Mouse (Mus musculus) limb, embryonic 15.5 days (tissue): Measurements from ENCODE around the gene Obscn. TPM values are rescaled to one million over a fixed set of nuclear protein-coding genes. Genes with fewer than 3 reads are reported as not detected.

Source experiments
- ATAC-seq: fragments of 200-750 bp; cut with Nextera tagmentation; 2 replicates; pipeline ENCODE4 v1.8.0; 2017; ENCODE audit warnings: low read depth, moderate TSS enrichment; ENCODE audit not compliant: insufficient number of reproducible peaks, low FRiP score, low TSS enrichment
- H3K27ac ChIP-seq: fragments of 300-500 bp; sonication (generic); 2 replicates; pipeline ENCODE4 v1.5.1; 2015; ENCODE audit warnings: moderate library complexity, mild to moderate bottlenecking, inconsistent platforms
- H3K27me3 ChIP-seq: fragments of 300-500 bp; sonication (generic); 2 replicates; pipeline ENCODE4 v1.6.1; 2015; ENCODE audit warnings: inconsistent platforms
- H3K36me3 ChIP-seq: fragments of 300-500 bp; sonication (generic); 2 replicates; pipeline ENCODE4 v1.6.1; 2015; ENCODE audit warnings: inconsistent platforms
- H3K4me1 ChIP-seq: fragments of 300-500 bp; sonication (generic); 2 replicates; pipeline ENCODE4 v1.6.1; 2015; ENCODE audit warnings: inconsistent platforms
- H3K4me2 ChIP-seq: fragments of 300-500 bp; sonication (generic); 2 replicates; pipeline ENCODE4 v1.6.1; 2015; ENCODE audit warnings: mild to moderate bottlenecking, inconsistent platforms
- H3K4me3 ChIP-seq: fragments of 300-500 bp; sonication (generic); 2 replicates; pipeline ENCODE4 v1.5.1; 2015; ENCODE audit warnings: mild to moderate bottlenecking, inconsistent platforms
- H3K9ac ChIP-seq: fragments of 300-500 bp; sonication (generic); 2 replicates; pipeline ENCODE4 v1.6.1; 2015; ENCODE audit warnings: inconsistent platforms
- H3K9me3 ChIP-seq: fragments of 300-500 bp; sonication (generic); 2 replicates; pipeline ENCODE4 v1.6.1; 2016; ENCODE audit warnings: inconsistent platforms
- WGBS: fragments of 180-500 bp; shearing (Covaris S2); methylation state at CpG from one replicate; pipeline ENCODE4 v1.1.7; 2015; 5-methylcytosine and 5-hydroxymethylcytosine counted together
- polyA plus RNA-seq: library from polyadenylated mRNA; unstranded; fragments of >200 nt; fragmentation: Nextera tagmentation; extraction: Ambion mirVana; gene quantifications from 2 replicates; pipeline ENCODE4 v1.2.1, GENCODE M21; 2015

Gene Obscn
- polyA plus RNA-seq, 1 experiment from 2014 or later, result 2.2 TPM

DNA sequence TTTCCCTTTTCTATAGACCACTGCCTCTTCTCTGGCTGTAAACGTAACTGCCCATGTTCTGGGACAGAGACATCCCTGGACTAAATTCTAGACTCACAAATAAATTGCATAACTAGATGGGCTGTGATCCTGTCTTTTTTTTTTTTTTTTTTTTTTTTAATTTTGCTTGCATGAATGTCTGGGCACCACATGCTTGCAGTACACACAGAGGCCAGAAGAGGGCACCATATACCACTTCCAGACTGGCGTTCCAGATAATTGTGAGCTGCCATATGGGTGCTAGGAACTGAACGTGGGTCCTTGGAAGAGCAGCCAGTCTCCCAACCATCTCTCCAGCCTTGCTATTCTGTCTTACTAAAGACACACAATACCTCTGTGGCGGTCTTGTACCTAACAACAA lies 42.0 kb downstream of the Obscn start:
- H3K4me2 ChIP-seq, result no peak overlapping the region
- H3K27ac ChIP-seq, result no peak overlapping the region
- no peak for ATAC-seq
- H3K27me3 ChIP-seq, result no peaks in the 10 kb centered on the region
- H3K4me1 ChIP-seq, result no peaks in the 10 kb centered on the region
- 70% methylated on average over 4 of the region's 4 CpGs for WGBS
- H3K9ac ChIP-seq, result no peak overlapping the region
- no peaks in the 10 kb centered on the region for H3K36me3 ChIP-seq
- H3K4me3 ChIP-seq, result no peak overlapping the region
- no peaks in the 10 kb centered on the region for H3K9me3 ChIP-seq

DNA sequence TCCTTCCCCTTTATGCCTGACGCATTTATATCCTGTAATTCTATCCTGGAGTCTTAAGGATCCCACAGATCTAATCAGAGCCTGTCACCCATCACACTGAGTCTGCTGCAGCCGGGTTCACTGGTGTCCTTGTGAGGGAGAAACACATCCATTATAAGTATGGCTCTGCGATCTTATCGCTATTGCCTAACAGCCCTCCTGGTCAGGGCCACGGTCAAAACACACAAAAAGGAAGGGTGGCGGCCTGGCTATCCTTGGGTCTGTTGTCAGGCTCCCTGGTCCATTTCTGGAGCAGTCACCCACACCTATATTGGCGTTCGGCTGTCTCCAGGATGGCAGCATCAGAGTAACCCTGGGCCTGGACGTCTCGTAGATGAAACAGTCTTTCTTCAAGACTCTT lies 48.6 kb downstream of the Obscn start:
- no peaks in the 10 kb centered on the region for H3K36me3 ChIP-seq
- H3K9me3 ChIP-seq, result no peaks in the 10 kb centered on the region
- no peak overlapping the region for H3K4me3 ChIP-seq
- 88% methylated on average over 10 of the region's 10 CpGs for WGBS
- H3K9ac ChIP-seq, result no peak overlapping the region
- H3K4me1 ChIP-seq, result no peaks in the 10 kb centered on the region
- H3K27me3 ChIP-seq, result no peaks in the 10 kb centered on the region
- no peak overlapping the region for H3K4me2 ChIP-seq
- no peak for ATAC-seq
- H3K27ac ChIP-seq, result no peak overlapping the region

DNA sequence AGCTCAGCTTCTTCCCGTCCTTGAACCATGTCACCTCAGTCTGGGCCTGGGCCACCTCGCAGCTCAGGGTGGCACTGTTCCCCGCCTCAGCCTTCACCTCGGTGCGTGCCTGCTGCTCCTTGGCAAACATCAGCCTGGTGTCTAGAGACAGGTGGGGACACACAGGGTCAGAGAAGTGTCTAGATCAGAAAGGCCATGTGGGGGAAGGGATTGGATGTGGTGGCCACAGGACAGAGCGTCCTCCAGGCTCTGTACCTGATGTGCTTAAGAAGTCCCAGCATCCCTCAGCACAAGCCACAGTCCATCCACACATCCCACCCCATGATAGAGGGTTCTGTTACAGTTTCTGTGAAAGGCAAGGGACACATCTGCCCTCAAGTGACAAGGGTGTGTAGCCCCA lies 51.0 kb downstream of the Obscn start:
- no peaks in the 10 kb centered on the region for H3K36me3 ChIP-seq
- H3K4me2 ChIP-seq, result no peak overlapping the region
- H3K27ac ChIP-seq, result no peak overlapping the region
- no peaks in the 10 kb centered on the region for H3K4me1 ChIP-seq
- H3K9ac ChIP-seq, result no peak overlapping the region
- no peak for ATAC-seq
- H3K9me3 ChIP-seq, result no peaks in the 10 kb centered on the region
- H3K27me3 ChIP-seq, result no peaks in the 10 kb centered on the region
- no peak overlapping the region for H3K4me3 ChIP-seq
- WGBS, result 92% methylated on average over 6 of the region's 6 CpGs

DNA sequence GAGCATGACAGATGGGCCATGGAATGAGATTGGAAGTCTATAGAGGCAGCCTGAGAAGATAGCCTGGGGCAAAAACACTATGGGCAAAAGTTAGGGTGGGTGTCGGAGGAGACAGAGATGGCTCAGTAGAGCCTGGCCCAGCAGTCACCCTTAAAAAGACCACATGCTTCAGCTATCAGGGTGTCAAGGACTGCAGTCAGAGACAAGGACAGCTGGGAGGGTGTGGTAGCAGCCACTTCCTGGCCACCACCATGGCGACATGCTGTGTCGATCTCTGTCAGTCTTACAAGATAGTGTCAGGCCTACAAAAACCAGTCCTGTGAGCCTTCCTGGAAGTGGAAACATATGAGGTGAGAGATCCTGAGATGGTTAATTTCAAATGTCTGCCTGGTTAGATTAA lies 53.1 kb downstream of the Obscn start:
- Histone ChIP-seq H3K36me3 (no peaks in the 10 kb centered on the region), H3K9me3 (no peaks in the 10 kb centered on the region), H3K9ac (no peak overlapping the region), H3K27ac (no peak overlapping the region), H3K4me1 (no peaks in the 10 kb centered on the region), H3K27me3 (no peaks in the 10 kb centered on the region), H3K4me3 (no peak overlapping the region), H3K4me2 (no peak overlapping the region)
- ATAC-seq, result no peak
- 77% methylated on average over 3 of the region's 3 CpGs for WGBS

DNA sequence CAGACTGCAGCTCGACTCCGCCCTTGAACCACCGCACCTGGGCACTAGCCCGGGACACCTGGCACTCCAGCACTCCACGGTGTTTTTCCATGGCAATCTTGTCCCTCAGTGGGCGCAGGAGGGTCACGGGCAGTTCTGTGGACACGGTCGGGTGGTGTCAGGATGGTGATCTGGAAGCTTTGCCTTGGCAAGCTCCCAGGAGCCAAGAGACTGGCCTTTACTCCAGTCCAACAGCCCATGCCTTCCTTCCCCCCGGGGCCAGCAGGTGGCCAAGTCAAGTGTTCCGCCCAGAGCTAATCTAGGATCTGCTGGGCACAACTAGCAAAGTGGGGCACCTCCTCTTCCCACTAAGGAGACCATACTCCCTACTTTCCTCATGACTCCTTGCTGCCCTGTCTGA lies 57.9 kb downstream of the Obscn start:
- H3K4me1 ChIP-seq, result no peaks in the 10 kb centered on the region
- ATAC-seq, result no peak
- H3K27me3 ChIP-seq, result no peaks in the 10 kb centered on the region
- WGBS, result 90% methylated on average over 11 of the region's 11 CpGs
- no peak overlapping the region for H3K27ac ChIP-seq
- no peaks in the 10 kb centered on the region for H3K36me3 ChIP-seq
- H3K4me2 ChIP-seq, result no peak overlapping the region
- H3K9me3 ChIP-seq, result no peaks in the 10 kb centered on the region
- H3K4me3 ChIP-seq, result no peak overlapping the region
- H3K9ac ChIP-seq, result no peak overlapping the region

DNA sequence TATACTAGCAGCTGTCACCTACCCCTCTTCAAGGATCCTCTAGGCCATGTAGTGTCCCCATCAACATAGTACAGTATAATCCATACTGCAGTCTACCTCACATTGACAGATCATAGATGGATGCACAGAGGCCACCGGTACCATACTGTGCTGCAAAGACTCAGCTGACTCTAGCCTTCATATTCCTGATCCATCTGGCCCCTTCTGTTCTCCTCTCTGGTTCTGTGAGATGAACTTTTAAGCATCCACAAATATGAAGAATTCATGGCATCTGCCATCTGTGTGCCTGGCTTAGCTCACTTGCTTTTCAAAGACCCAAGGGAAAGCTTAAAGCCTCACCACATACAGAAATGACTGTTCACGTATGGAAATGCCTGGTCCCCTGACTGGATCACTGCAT lies 65.9 kb downstream of the Obscn start:
- Histone ChIP-seq H3K4me2 (no peak overlapping the region), H3K27ac (no peak overlapping the region), H3K36me3 (no peaks in the 10 kb centered on the region), H3K4me1 (no peaks in the 10 kb centered on the region), H3K9me3 (no peaks in the 10 kb centered on the region), H3K9ac (no peak overlapping the region), H3K4me3 (no peak overlapping the region), H3K27me3 (no peaks in the 10 kb centered on the region)
- 65% methylated on average over 2 of the region's 2 CpGs for whole genome bisulfite sequencing
- ATAC-seq, result no peak

DNA sequence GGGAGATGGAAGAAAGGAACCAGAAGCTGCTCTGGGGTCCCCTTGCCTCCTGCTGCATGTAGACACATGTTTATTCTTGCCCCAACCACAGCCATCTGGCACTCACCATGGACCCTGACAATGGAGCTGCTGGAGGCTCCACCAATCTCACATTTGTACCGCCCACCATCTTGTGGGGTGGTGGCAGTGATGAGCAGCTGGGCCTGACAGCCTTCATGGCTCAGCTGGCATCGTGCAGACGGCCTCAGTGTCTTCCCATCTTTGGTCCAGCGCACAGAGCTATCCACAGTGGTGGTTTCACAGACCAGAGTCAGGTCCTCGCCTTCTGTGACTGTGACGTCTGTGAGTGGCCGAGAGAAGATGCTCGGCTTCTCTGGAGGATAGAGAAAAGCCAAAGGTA lies 67.3 kb downstream of the Obscn start:
- WGBS, result 90% methylated on average over 8 of the region's 8 CpGs
- Histone ChIP-seq H3K4me3 (no peak overlapping the region), H3K9ac (no peak overlapping the region), H3K4me1 (no peaks in the 10 kb centered on the region), H3K27ac (no peak overlapping the region), H3K27me3 (no peaks in the 10 kb centered on the region; the same call in 1 of the 2 replicates), H3K36me3 (no peaks in the 10 kb centered on the region), H3K4me2 (no peak overlapping the region), H3K9me3 (no peaks in the 10 kb centered on the region)
- ATAC-seq, result no peak

DNA sequence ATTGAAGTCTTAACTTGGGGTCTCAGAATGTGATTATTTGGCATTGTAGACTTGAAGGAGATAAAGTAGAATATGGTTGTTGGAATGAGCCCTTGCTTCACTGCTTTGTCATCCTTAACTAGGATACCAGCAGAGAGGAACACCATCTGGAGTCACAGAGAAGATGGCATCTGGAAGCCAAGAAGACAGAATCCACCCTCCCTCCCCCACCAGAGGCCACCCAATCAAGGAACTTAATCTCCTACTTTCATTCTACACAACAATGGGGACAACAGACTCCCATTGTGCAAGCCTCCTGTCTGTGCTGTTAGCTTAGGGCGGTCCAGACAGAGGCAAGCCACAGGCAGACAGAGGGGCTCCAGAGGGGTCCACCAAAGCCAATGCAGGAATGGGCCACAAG lies 67.8 kb downstream of the Obscn start:
- 76% methylated on average over 1 of the region's 1 CpGs for WGBS

DNA sequence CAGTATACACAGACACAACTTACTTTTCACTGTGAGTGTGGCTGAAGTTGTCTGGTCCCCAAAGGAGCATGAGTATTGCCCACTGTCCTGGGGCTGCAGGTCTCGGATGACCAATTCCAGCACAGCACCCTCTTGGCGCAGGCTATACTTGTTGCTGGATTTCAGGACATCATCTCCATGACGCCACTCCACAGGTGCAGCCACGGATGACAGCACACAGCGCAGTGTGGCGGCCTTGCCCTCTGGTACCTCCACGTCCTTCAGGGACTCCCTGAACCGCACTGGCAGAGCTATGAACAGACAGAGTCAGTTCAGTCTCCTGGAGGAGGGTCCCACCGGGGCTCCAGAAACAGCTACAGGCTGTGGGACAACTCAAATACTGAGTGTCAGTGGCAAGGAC lies 68.3 kb downstream of the Obscn start:
- Histone ChIP-seq H3K9me3 (no peaks in the 10 kb centered on the region), H3K36me3 (no peaks in the 10 kb centered on the region), H3K4me2 (no peak overlapping the region), H3K4me1 (no peaks in the 10 kb centered on the region), H3K27me3 (peaks cover 2% of the 10 kb centered on the region; the same call in 1 of the 2 replicates), H3K27ac (no peak overlapping the region), H3K4me3 (no peak overlapping the region), H3K9ac (no peak overlapping the region)
- WGBS, result 84% methylated on average over 9 of the region's 9 CpGs
- no peak for ATAC-seq

More for the DNA sequence above, 67.8 kb downstream of the Obscn start:
- Histone ChIP-seq H3K27me3 (peaks cover under 1% of the 10 kb centered on the region; the same call in 1 of the 2 replicates), H3K9me3 (no peaks in the 10 kb centered on the region), H3K4me1 (no peaks in the 10 kb centered on the region), H3K4me3 (no peak overlapping the region), H3K9ac (no peak overlapping the region), H3K27ac (no peak overlapping the region), H3K4me2 (no peak overlapping the region), H3K36me3 (no peaks in the 10 kb centered on the region)
- no peak for ATAC-seq

DNA sequence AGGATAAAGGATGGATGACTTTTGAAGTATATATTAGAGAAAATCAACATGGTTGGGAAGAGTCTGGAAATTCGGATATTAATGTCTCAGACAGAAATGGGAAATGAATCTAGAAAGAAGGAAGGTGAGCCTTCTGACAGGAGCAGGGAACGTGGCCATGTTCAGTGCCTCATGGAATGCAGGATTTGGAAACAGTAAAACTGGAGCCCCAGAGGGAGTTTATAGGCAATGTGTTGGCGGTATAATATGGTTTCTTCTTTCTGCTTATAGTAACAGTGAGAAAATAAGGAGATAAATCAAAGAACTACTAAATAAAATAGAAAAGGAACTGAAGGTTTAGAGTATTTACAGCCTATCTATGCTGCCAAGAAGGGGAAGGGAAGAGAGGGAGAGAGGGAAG lies 78.2 kb downstream of the Obscn start:
- H3K4me3 ChIP-seq, result no peak overlapping the region
- H3K9ac ChIP-seq, result no peak overlapping the region
- ATAC-seq, result no peak
- no peaks in the 10 kb centered on the region for H3K36me3 ChIP-seq
- no peaks in the 10 kb centered on the region for H3K9me3 ChIP-seq
- H3K4me1 ChIP-seq, result no peaks in the 10 kb centered on the region
- 31% methylated on average over 3 of the region's 3 CpGs for whole genome bisulfite sequencing
- no peak overlapping the region for H3K27ac ChIP-seq
- 0 out of 2 replicates have a peak, but pooled peaks cover 4% of the 10 kb centered on the region for H3K27me3 ChIP-seq
- no peak overlapping the region for H3K4me2 ChIP-seq

DNA sequence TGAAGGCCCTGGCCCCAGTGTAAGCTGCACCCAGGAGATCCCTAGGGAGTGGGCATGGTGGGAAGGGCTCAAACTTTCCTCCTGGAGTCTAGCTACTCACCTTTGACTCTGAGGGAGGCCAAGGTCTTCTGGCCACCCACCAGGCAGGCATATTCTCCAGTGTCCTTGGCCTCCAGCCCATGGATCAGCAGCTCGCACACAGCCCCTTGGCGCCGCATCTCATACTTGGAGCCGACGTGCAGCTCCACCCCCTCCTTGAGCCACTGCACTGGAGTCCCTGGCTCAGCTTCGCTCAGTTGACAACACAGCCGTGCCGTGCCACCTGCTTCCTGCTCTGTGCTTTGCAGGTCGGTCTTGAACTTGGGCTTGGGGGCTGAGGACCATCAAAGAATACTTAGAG lies 85.2 kb downstream of the Obscn start:
- no peak for ATAC-seq
- WGBS, result 72% methylated on average over 9 of the region's 9 CpGs
- Histone ChIP-seq H3K36me3 (no peaks in the 10 kb centered on the region), H3K4me3 (no peak overlapping the region), H3K27me3 (peaks cover 3% of the 10 kb centered on the region; the same call in 1 of the 2 replicates), H3K27ac (no peak overlapping the region), H3K4me1 (no peaks in the 10 kb centered on the region), H3K9me3 (no peaks in the 10 kb centered on the region), H3K9ac (no peak overlapping the region), H3K4me2 (no peak overlapping the region)

DNA sequence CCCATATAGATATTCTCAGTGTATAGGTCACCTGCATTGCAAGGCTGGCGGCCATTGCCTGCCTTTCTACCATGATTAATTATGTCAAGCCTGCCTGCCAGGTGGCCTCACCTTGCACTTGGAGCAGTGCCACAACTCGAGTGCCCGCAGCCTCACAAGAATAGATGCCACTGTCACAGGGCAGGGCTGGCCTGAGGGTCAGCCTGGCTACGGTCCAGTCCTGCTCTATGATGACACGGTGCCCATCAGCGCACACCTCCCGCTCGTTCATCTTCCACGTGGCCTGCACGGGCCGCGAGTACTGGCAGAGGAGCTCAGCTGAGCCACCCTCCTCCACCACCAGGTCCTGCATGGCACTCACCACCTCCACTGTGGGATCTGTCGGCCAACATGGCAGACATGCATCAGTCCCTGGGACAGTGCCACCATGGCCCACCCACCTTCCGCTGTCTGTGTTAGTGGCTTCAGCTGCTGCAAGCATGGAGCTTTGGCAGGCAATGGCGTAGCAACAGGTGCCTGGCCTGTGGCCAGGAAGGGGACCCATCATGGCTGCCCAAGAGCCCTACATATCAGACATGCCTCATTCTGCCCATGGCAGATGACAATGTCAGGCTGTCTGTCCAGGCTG lies 91.4 kb downstream of the Obscn start:
- no peak overlapping the region for H3K9ac ChIP-seq
- no peak for ATAC-seq
- H3K4me3 ChIP-seq, result no peak overlapping the region
- no peaks in the 10 kb centered on the region for H3K36me3 ChIP-seq
- H3K4me2 ChIP-seq, result no peak overlapping the region
- H3K27ac ChIP-seq, result no peak overlapping the region
- no peaks in the 10 kb centered on the region for H3K4me1 ChIP-seq
- WGBS, result 90% methylated on average over 15 of the region's 15 CpGs
- peaks cover 3% of the 10 kb centered on the region; the same call in 1 of the 2 replicates for H3K27me3 ChIP-seq
- no peaks in the 10 kb centered on the region for H3K9me3 ChIP-seq

DNA sequence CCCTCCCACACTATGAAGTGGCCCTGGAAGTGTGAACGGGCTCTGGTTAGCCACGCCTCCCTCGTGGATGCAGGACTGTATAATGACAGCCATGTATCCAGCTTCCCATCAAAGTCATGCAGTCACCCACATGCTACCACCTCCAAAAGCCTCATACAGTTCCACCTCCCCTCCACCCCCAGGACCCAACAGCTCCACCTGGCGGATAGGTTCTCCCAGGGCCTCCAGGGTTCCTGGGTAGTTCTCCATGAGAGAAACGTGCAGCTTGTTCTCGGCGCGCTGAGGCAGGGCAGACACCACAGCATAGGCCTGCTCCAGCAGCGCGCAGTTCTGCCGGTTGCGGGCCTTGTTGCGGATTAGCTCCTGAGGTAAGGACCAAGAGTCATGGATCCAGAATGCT lies 107.2 kb downstream of the Obscn start:
- H3K4me3 ChIP-seq, result no peak overlapping the region
- no peaks in the 10 kb centered on the region for H3K36me3 ChIP-seq
- H3K4me1 ChIP-seq, result no peaks in the 10 kb centered on the region
- no peak overlapping the region for H3K4me2 ChIP-seq
- no peaks in the 10 kb centered on the region for H3K27me3 ChIP-seq
- no peaks in the 10 kb centered on the region for H3K9me3 ChIP-seq
- H3K27ac ChIP-seq, result no peak overlapping the region
- no peak overlapping the region for H3K9ac ChIP-seq
- ATAC-seq, result no peak
- 86% methylated on average over 13 of the region's 13 CpGs for WGBS
